Mouse (Mus musculus): ENCODE measurements around the gene Phlpp1. TPM values are rescaled to one million over a fixed set of nuclear protein-coding genes. Genes with fewer than 3 reads are reported as not detected.

Phlpp1 gene
- total and polyA plus RNA-seq, 3 experiments = 5.0 to 9.4 TPM; not detected in 1

- H3K27me3 ChIP-seq (ENCODE audit: control insufficient read depth in 1 of 2, insufficient read depth in 2 of 2, low read length in 2 of 2) = no peaks in the 10 kb centered on the region
- DNase-seq (ENCODE audit: low read depth, low spot score) = peak; percentile 19
These were observed 32.4 kb downstream of the Phlpp1 start for GRCm38 (mm10) chr1:106203942-106204341.

GRCm38 (mm10) chr1:106204350-106204749, 32.8 kb downstream of the Phlpp1 start:
- Histone ChIP-seq H3K27ac (ENCODE audit: control insufficient read depth, low read depth, low read length) (no peak overlapping the region), H3K9me3 (replicated peaks; ENCODE audit: insufficient read depth, low read length) (no peaks in the 10 kb centered on the region), H3K27me3 (ENCODE audit: control insufficient read depth in 1 of 2, insufficient read depth in 2 of 2, low read length in 2 of 2) (no peaks in the 10 kb centered on the region), H3K79me2 (ENCODE audit: control insufficient read depth, insufficient read depth, low read length, poor library complexity) (peaks cover 1% of the 10 kb centered on the region; the same call in 1 of the 2 replicates), H3K36me3 (ENCODE audit: control insufficient read depth in 1 of 2, insufficient read depth in 2 of 2, low read length in 2 of 2) (peaks cover 0 to 13% of the 10 kb centered on the region in 2 experiments; a peak in 2 of 4 replicates), H3K4me3 (ENCODE audit: control insufficient read depth in 1 of 2, insufficient read depth in 1 of 2, low read depth in 2 of 2, low read length in 2 of 2) (no peak overlapping the region), H3K4me1 (ENCODE audit: control insufficient read depth in 1 of 2, insufficient read depth in 2 of 2, low read length in 2 of 2) (peaks cover 6 to 12% of the 10 kb centered on the region in 2 experiments), H3K9ac (ENCODE audit: control insufficient read depth, low read depth, low read length, poor library complexity, severe bottlenecking) (no peak overlapping the region)
- peak; percentile 34 for DNase-seq (ENCODE audit: low read depth, low spot score)
- 0 out of 2 replicates have a peak, but pooled peaks have one; percentile 20 for TF ChIP-seq UBTF (IDR thresholded peaks at IDR 0.05; ENCODE audit: borderline replicate concordance, insufficient read depth, low read depth, low read length)
- TF ChIP-seq TAL1 (IDR thresholded peaks at IDR 0.05; ENCODE audit: low read length) = no peak
- TF ChIP-seq KAT2A (conservative IDR thresholded peaks at IDR 0.05; ENCODE audit: low read depth, low read length) = no peak

More at GRCm38 (mm10) chr1:106203942-106204341, 32.4 kb downstream of the Phlpp1 start:
- H3K79me2 ChIP-seq (ENCODE audit: control insufficient read depth, insufficient read depth, low read length, poor library complexity) = peaks cover 1% of the 10 kb centered on the region; the same call in 1 of the 2 replicates
- H3K36me3 ChIP-seq (ENCODE audit: control insufficient read depth in 1 of 2, insufficient read depth in 2 of 2, low read length in 2 of 2) = peaks cover 0 to 13% of the 10 kb centered on the region in 2 experiments; a peak in 2 of 4 replicates
- no peak overlapping the region for H3K4me3 ChIP-seq (ENCODE audit: control insufficient read depth in 1 of 2, insufficient read depth in 1 of 2, low read depth in 2 of 2, low read length in 2 of 2)
- H3K9me3 ChIP-seq (replicated peaks; ENCODE audit: insufficient read depth, low read length) = no peaks in the 10 kb centered on the region
- no peak overlapping the region for H3K9ac ChIP-seq (ENCODE audit: control insufficient read depth, low read depth, low read length, poor library complexity, severe bottlenecking)
- peaks cover 6 to 12% of the 10 kb centered on the region in 2 experiments for H3K4me1 ChIP-seq (ENCODE audit: control insufficient read depth in 1 of 2, insufficient read depth in 2 of 2, low read length in 2 of 2)
- no peak overlapping the region for H3K27ac ChIP-seq (ENCODE audit: control insufficient read depth, low read depth, low read length)
- TF ChIP-seq ZNF384 (IDR thresholded peaks at IDR 0.05; ENCODE audit: low read depth, low read length) (peak; percentile 57), MAZ (IDR thresholded peaks at IDR 0.05; ENCODE audit: low read depth, low read length) (no peak), ZMIZ1 (IDR thresholded peaks at IDR 0.05; ENCODE audit: low read depth, low read length) (no peak), ZKSCAN1 (IDR thresholded peaks at IDR 0.05; ENCODE audit: low read depth, low read length) (no peak), RCOR1 (IDR thresholded peaks at IDR 0.05; ENCODE audit: low read depth, low read length) (peak; percentile 78; the same call in 1 of the 2 replicates)

- Histone ChIP-seq H3K9ac (ENCODE audit: control insufficient read depth, low read depth, low read length, poor library complexity, severe bottlenecking) (no peak overlapping the region), H3K27ac (ENCODE audit: control insufficient read depth, low read depth, low read length) (no peak overlapping the region), H3K36me3 (ENCODE audit: control insufficient read depth in 1 of 2, insufficient read depth in 2 of 2, low read length in 2 of 2) (peaks cover 0 to 13% of the 10 kb centered on the region in 2 experiments; a peak in 2 of 4 replicates), H3K4me3 (ENCODE audit: control insufficient read depth in 1 of 2, insufficient read depth in 1 of 2, low read depth in 2 of 2, low read length in 2 of 2) (no peak overlapping the region), H3K4me1 (ENCODE audit: control insufficient read depth in 1 of 2, insufficient read depth in 2 of 2, low read length in 2 of 2) (peaks cover 3 to 8% of the 10 kb centered on the region in 2 experiments), H3K27me3 (ENCODE audit: control insufficient read depth in 1 of 2, insufficient read depth in 2 of 2, low read length in 2 of 2) (no peaks in the 10 kb centered on the region), H3K9me3 (replicated peaks; ENCODE audit: insufficient read depth, low read length) (no peaks in the 10 kb centered on the region), H3K79me2 (ENCODE audit: control insufficient read depth, insufficient read depth, low read length, poor library complexity) (0 out of 2 replicates have a peak, but pooled peaks cover 1% of the 10 kb centered on the region)
- TF ChIP-seq JUND (IDR thresholded peaks at IDR 0.05; ENCODE audit: low read depth, low read length) = no peak
- TF ChIP-seq MYC (IDR thresholded peaks at IDR 0.05; ENCODE audit: low read depth, low read length) = no peak
- TF ChIP-seq MAX (IDR thresholded peaks at IDR 0.05; ENCODE audit: low read length) = no peak
- TF ChIP-seq BHLHE40 (IDR thresholded peaks at IDR 0.05; ENCODE audit: borderline replicate concordance, low read depth, low read length) = no peak
- no peak for TF ChIP-seq UBTF (IDR thresholded peaks at IDR 0.05; ENCODE audit: borderline replicate concordance, insufficient read depth, low read depth, low read length)
- TF ChIP-seq ZMIZ1 (IDR thresholded peaks at IDR 0.05; ENCODE audit: low read depth, low read length) = no peak
- no peak for TF ChIP-seq MXI1 (IDR thresholded peaks at IDR 0.05; ENCODE audit: low read depth, low read length)
- no peak for TF ChIP-seq CTCF (IDR thresholded peaks at IDR 0.05 in 2 of 3, conservative IDR thresholded peaks at IDR 0.05 in 1 of 3; ENCODE audit: control insufficient read depth in 1 of 3, insufficient read depth in 1 of 3, low read depth in 2 of 3, low read length in 3 of 3, poor library complexity in 1 of 3, severe bottlenecking in 1 of 3)
- no peak for DNase-seq (ENCODE audit: low read depth, low spot score)
These were observed 37.0 kb downstream of the Phlpp1 start for GRCm38 (mm10) chr1:106208581-106208980.

Data from MEL (cell line).